8 mouse cellular contexts compared by ENCODE assay signal in genomic region chr9:64272611-64273010, GRCm38 (mm10). TPM values are rescaled to one million over a fixed set of nuclear protein-coding genes. Genes with fewer than 3 reads are reported as not detected.
DNase-seq lines count a peak whose midpoint lies in the region; ATAC-seq lines count a peak whose summit lies in the region.

No protein-coding gene starts in this region.

- no peak overlapping the region for H3K4me3 ChIP-seq in embryonic facial prominence, embryonic 15.5 days (replicated peaks)

- no peak overlapping the region for H3K27ac ChIP-seq in embryonic facial prominence, embryonic 15.5 days (replicated peaks)

- H3K4me1 ChIP-seq in embryonic facial prominence, embryonic 15.5 days, result no peaks in the 10 kb centered on the region

- H3K36me3 ChIP-seq in embryonic facial prominence, embryonic 15.5 days, result no peaks in the 10 kb centered on the region

- no peak overlapping the region for H3K4me2 ChIP-seq in embryonic facial prominence, embryonic 15.5 days (replicated peaks)

- ATAC-seq in embryonic facial prominence, embryonic 15.5 days (ENCODE audit: insufficient number of reproducible peaks, low FRiP score, low TSS enrichment, low read depth), result peak; percentile 43; the same call in 1 of the 2 replicates
- peak; percentile 67 for ATAC-seq in megakaryocyte, adult 5-6 weeks (ENCODE audit: poor library complexity, severe bottlenecking)

- no peak overlapping the region for H3K9ac ChIP-seq in embryonic facial prominence, embryonic 15.5 days

- H3K9me3 ChIP-seq in embryonic facial prominence, embryonic 15.5 days (replicated peaks), result no peaks in the 10 kb centered on the region

- peak; percentile 48 for DNase-seq in gastrocnemius, adult 18-20 months (ENCODE audit: low spot score)
- no peak for DNase-seq in gastrocnemius, postnatal 25 days
- DNase-seq in 3T3-L1 (ENCODE audit: low read depth, low spot score) (peak; percentile 66), NIH3T3 (ENCODE audit: low read depth) (peak; percentile 75)
- DNase-seq in layer of hippocampus, adult 8-10 months (ENCODE audit: low spot score in 2 of 2), result peak; percentile 40 to 58
- peak; percentile 23 for DNase-seq in thymus, postnatal 25 days

- 40% methylated on average over 7 of the region's 7 CpGs for WGBS in embryonic facial prominence, embryonic 15.5 days

- H3K27me3 ChIP-seq in embryonic facial prominence, embryonic 15.5 days, result no peaks in the 10 kb centered on the region

RNA-seq across cellular contexts. Expression of gene Tipin, which starts 8.8 kb away (rescaled TPM):
- total RNA-seq in gastrocnemius, adult 18-20 months (2021), result 10 to 100 TPM; 10.0 to 11.1 TPM
- total RNA-seq in gastrocnemius, postnatal 25 days (2021), result 1 to 10 TPM; 8.0 to 8.7 TPM
- polyA plus RNA-seq in embryonic facial prominence, embryonic 15.5 days (2015; fragmentation: Nextera tagmentation; extraction: Ambion mirVana), result 171 and 185 TPM in 2 replicates
- 10 to 100 TPM; 11.7 to 23.6 (median 17.9) TPM for total RNA-seq in layer of hippocampus, adult 8-10 months (2022)
- total RNA-seq in megakaryocyte, adult 5-6 weeks (2015), result 132 and 155 TPM in 2 replicates
- total RNA-seq in megakaryocyte, adult 5-6 weeks (2017), result 163 and 193 TPM in 2 replicates

RNA-seq across cellular contexts. Expression of gene Map2k1, which starts 19.2 kb away (rescaled TPM):
- 10 to 100 TPM; 55.8 to 56.9 TPM for total RNA-seq in gastrocnemius, adult 18-20 months (2021)
- 10 to 100 TPM; 47.2 to 47.4 TPM for total RNA-seq in gastrocnemius, postnatal 25 days (2021)
- 99.5 and 100 TPM in 2 replicates for polyA plus RNA-seq in embryonic facial prominence, embryonic 15.5 days (2015; fragmentation: Nextera tagmentation; extraction: Ambion mirVana)
- 100 to 1,000 TPM; 290 to 306 (median 301) TPM for total RNA-seq in layer of hippocampus, adult 8-10 months (2022)
- 79.7 and 92.9 TPM in 2 replicates for total RNA-seq in megakaryocyte, adult 5-6 weeks (2015)
- total RNA-seq in megakaryocyte, adult 5-6 weeks (2017), result 114 and 117 TPM in 2 replicates

RNA-seq across cellular contexts. Expression of gene Uchl4, which starts 37.6 kb away (rescaled TPM):
- total RNA-seq in gastrocnemius, adult 18-20 months (2021), result 1 to 10 TPM; 1.3 to 2.1 TPM
- total RNA-seq in gastrocnemius, postnatal 25 days (2021), result 1 to 10 TPM; 1.4 to 1.8 TPM
- 2.1 and 3.2 TPM in 2 replicates for polyA plus RNA-seq in embryonic facial prominence, embryonic 15.5 days (2015; fragmentation: Nextera tagmentation; extraction: Ambion mirVana)
- 1 to 10 TPM; 1.8 to 3.8 (median 3.0) TPM for total RNA-seq in layer of hippocampus, adult 8-10 months (2022)
- total RNA-seq in megakaryocyte, adult 5-6 weeks (2015), result 0.34 TPM in 1 of 2 replicates, not detected in the other
- 0.16 and 0.48 TPM in 2 replicates for total RNA-seq in megakaryocyte, adult 5-6 weeks (2017)

Comparison
In these comparisons a context has a peak if more than half of its experiments do, and no peak if none do; other contexts are left out.
1. RNA of gene Tipin, which starts 8.8 kb away (total RNA-seq): 132 to 193 TPM in megakaryocyte, adult 5-6 weeks; 11.7 to 23.6 TPM in layer of hippocampus, adult 8-10 months, 10.0 to 11.1 TPM in gastrocnemius, adult 18-20 months and 8.0 to 8.7 TPM in gastrocnemius, postnatal 25 days; every median in the first group is over 4 times any median in the second.